In the genomic region with DNA sequence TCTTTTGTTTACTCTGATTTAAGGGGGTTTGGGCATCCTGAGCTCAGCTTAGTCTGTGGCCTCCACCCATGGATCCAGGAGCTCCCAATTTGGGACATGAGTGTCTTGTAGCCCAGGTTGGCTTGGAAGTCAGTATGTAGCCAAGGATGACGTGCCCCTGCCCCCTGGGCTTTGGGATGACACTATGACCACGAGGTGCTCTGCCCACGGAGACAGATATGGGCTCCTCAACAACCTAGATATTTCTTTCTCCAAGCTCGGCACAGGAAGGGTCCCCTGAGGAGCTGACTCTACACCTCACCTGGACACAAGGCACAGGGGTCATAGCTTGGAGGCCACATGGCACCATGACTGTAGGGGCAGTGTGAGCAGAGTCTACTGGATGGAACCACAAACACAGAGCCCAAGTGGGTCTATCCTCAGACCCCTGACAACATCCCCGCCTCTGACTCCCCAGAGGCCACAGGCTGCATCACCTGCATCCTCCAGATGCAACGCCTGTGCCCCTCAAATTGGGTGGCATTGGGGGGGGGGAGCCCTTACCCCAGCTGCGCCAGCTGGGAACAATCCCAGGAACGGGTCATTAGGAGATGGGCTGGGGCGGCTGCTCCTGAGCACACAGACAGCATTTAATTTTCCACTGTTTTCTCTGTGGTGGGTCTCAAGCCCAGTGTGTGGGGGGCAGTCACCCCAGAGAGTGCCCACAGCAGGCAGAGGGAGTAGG, we compare ENCODE assay signal across 11 mouse cellular contexts. TPM values are rescaled to one million over a fixed set of nuclear protein-coding genes. Genes with fewer than 3 reads are reported as not detected.
DNase-seq lines count a peak whose midpoint lies in the region; ATAC-seq and TF ChIP-seq lines count a peak whose summit lies in the region.
"Had no signal": no experiment of that assay in that cellular context is flagged by ENCODE, and none has a peak within 500 bp of the region (broad histone marks: within the 10 kb centered on the region; RNA-seq: fewer than 3 reads in every experiment).

No protein-coding gene starts in this region.

- peaks cover 9% of the 10 kb centered on the region; the same call in 1 of the 2 replicates for H3K4me1 ChIP-seq in kidney, embryonic 15.5 days
- H3K4me1 ChIP-seq in kidney, adult 2 months (ENCODE audit: control insufficient read depth, insufficient read depth, low read length): no peaks in the 10 kb centered on the region
- no peaks in the 10 kb centered on the region for H3K4me1 ChIP-seq in midbrain, embryonic 13.5 days (replicated peaks)
- H3K4me1 ChIP-seq: forebrain, embryonic 15.5 days; liver, embryonic 13.5 days had no signal

- H3K4me3 ChIP-seq in kidney, embryonic 15.5 days (replicated peaks): no peak overlapping the region
- H3K4me3 ChIP-seq in kidney, adult 2 months (ENCODE audit: insufficient read depth, low read depth, low read length): no peak overlapping the region
- no peak overlapping the region for H3K4me3 ChIP-seq in midbrain, embryonic 13.5 days (replicated peaks)
- H3K4me3 ChIP-seq: forebrain, embryonic 15.5 days; liver, embryonic 13.5 days had no signal

- 0 out of 2 replicates have a peak, but pooled peaks have one; percentile 43 for ATAC-seq in kidney, embryonic 15.5 days (replicated peaks; ENCODE audit: low FRiP score)
- no peak for ATAC-seq in midbrain, embryonic 13.5 days
- no peak for ATAC-seq in granulocyte monocyte progenitor cell, adult 5-6 weeks (replicated peaks; ENCODE audit: poor library complexity, severe bottlenecking)

- H3K27ac ChIP-seq in kidney, embryonic 15.5 days: no peak overlapping the region
- H3K27ac ChIP-seq in kidney, adult 2 months (ENCODE audit: insufficient read depth, low read depth, low read length): no peak overlapping the region
- no peak overlapping the region for H3K27ac ChIP-seq in midbrain, embryonic 13.5 days
- H3K27ac ChIP-seq: forebrain, embryonic 15.5 days; liver, embryonic 13.5 days had no signal

- H3K36me3 ChIP-seq in kidney, embryonic 15.5 days: no peaks in the 10 kb centered on the region
- H3K36me3 ChIP-seq in kidney, adult 2 months (ENCODE audit: control insufficient read depth, insufficient read depth, low read length): no peaks in the 10 kb centered on the region
- no peaks in the 10 kb centered on the region for H3K36me3 ChIP-seq in midbrain, embryonic 13.5 days
- H3K36me3 ChIP-seq: forebrain, embryonic 15.5 days; liver, embryonic 13.5 days had no signal

- H3K27me3 ChIP-seq in kidney, embryonic 15.5 days: peaks cover 73% of the 10 kb centered on the region
- H3K27me3 ChIP-seq in kidney, adult 2 months (replicated peaks; ENCODE audit: control insufficient read depth, insufficient read depth, low read length): no peaks in the 10 kb centered on the region
- H3K27me3 ChIP-seq in midbrain, embryonic 13.5 days: peaks cover 56% of the 10 kb centered on the region

- 63% methylated on average over 9 of the region's 9 CpGs for WGBS in kidney, embryonic 15.5 days
- 58% methylated on average over 9 of the region's 9 CpGs for WGBS in kidney, adult 2 months
- WGBS in midbrain, embryonic 13.5 days: 67% methylated on average over 9 of the region's 9 CpGs

- no peak overlapping the region for H3K9ac ChIP-seq in kidney, embryonic 15.5 days
- peak overlapping the region; percentile 14; the same call in 1 of the 2 replicates for H3K9ac ChIP-seq in midbrain, embryonic 13.5 days (replicated peaks)
- H3K9ac ChIP-seq: forebrain, embryonic 15.5 days; liver, embryonic 13.5 days had no signal

- TF ChIP-seq CTCF in kidney, adult 2 months (conservative IDR thresholded peaks at IDR 0.05; ENCODE audit: insufficient read depth, insufficient read length, low read depth, low read length): no peak

- peak; percentile 4 for DNase-seq in gastrocnemius, postnatal 10 days
- DNase-seq in gastrocnemius, adult 8-10 months (ENCODE audit: low spot score in 2 of 2): no peak
- DNase-seq in kidney, adult 2 months: no peak
- DNase-seq in ovary, postnatal 36 days (ENCODE audit: low spot score): peak; percentile 2
- no peak for DNase-seq in ovary, postnatal 10 days (ENCODE audit: low spot score)

- no peak overlapping the region for H3K4me2 ChIP-seq in kidney, embryonic 15.5 days
- no peak overlapping the region for H3K4me2 ChIP-seq in midbrain, embryonic 13.5 days (replicated peaks)
- H3K4me2 ChIP-seq: forebrain, embryonic 15.5 days; liver, embryonic 13.5 days had no signal

- H3K9me3 ChIP-seq in kidney, embryonic 15.5 days (replicated peaks): no peaks in the 10 kb centered on the region
- no peaks in the 10 kb centered on the region for H3K9me3 ChIP-seq in midbrain, embryonic 13.5 days
- H3K9me3 ChIP-seq: forebrain, embryonic 15.5 days; liver, embryonic 13.5 days had no signal

- TF ChIP-seq POLR2A in kidney, adult 2 months (IDR thresholded peaks at IDR 0.05; ENCODE audit: low read depth, low read length): no peak

RNA-seq across cellular contexts. Expression of gene Nfic, which starts 4.6 kb away (rescaled TPM):
- 100 to 1,000 TPM; 329 to 332 TPM for total RNA-seq in gastrocnemius, postnatal 10 days (2021)
- total RNA-seq in gastrocnemius, adult 8-10 months (2022): 100 to 1,000 TPM; 223 to 267 (median 235) TPM
- 67.9 and 84.5 TPM in 2 replicates for polyA plus RNA-seq in kidney, embryonic 15.5 days (2015; fragmentation: Nextera tagmentation; extraction: Ambion mirVana)
- polyA plus RNA-seq in kidney, adult 2 months (2012; rRNA removed): 64.7 and 82.5 TPM in 2 replicates
- 13.1 and 15.2 TPM in 2 replicates for polyA plus RNA-seq in midbrain, embryonic 13.5 days (2015; fragmentation: Nextera tagmentation; extraction: Ambion mirVana)
- total RNA-seq in granulocyte monocyte progenitor cell, adult 5-6 weeks (2014; fragmentation: Nextera tagmentation): 39.6 and 41.7 TPM in 2 replicates
- total RNA-seq in granulocyte monocyte progenitor cell, adult 5-6 weeks (2017): 5.3 and 10.5 TPM in 2 replicates

RNA-seq across cellular contexts. Expression of gene Celf5, which starts 31.7 kb away (rescaled TPM):
- total RNA-seq in gastrocnemius, postnatal 10 days (2021): under 1 TPM; 0.38 to 0.99 TPM
- total RNA-seq in gastrocnemius, adult 8-10 months (2022): under 1 TPM in 2 of 4 experiments, not detected in 2; 0.05 to 0.31 TPM
- 0.50 and 0.82 TPM in 2 replicates for polyA plus RNA-seq in kidney, embryonic 15.5 days (2015; fragmentation: Nextera tagmentation; extraction: Ambion mirVana)
- polyA plus RNA-seq in kidney, adult 2 months (2012; rRNA removed): 0.18 and 0.27 TPM in 2 replicates
- 75.5 and 79.4 TPM in 2 replicates for polyA plus RNA-seq in midbrain, embryonic 13.5 days (2015; fragmentation: Nextera tagmentation; extraction: Ambion mirVana)
- total RNA-seq in granulocyte monocyte progenitor cell, adult 5-6 weeks (2014; fragmentation: Nextera tagmentation): not detected in 2 replicates
- not detected in 2 replicates for total RNA-seq in granulocyte monocyte progenitor cell, adult 5-6 weeks (2017)
- total RNA-seq: megakaryocyte, adult 5-6 weeks had no signal

RNA-seq across cellular contexts. Expression of gene Ncln, which starts 45.4 kb away (rescaled TPM):
- 10 to 100 TPM; 45.9 to 48.2 TPM for total RNA-seq in gastrocnemius, postnatal 10 days (2021)
- 10 to 100 TPM; 41.6 to 49.3 (median 43.1) TPM for total RNA-seq in gastrocnemius, adult 8-10 months (2022)
- 85.7 and 93.5 TPM in 2 replicates for polyA plus RNA-seq in kidney, embryonic 15.5 days (2015; fragmentation: Nextera tagmentation; extraction: Ambion mirVana)
- polyA plus RNA-seq in kidney, adult 2 months (2012; rRNA removed): 148 and 190 TPM in 2 replicates
- 57.1 and 58.2 TPM in 2 replicates for polyA plus RNA-seq in midbrain, embryonic 13.5 days (2015; fragmentation: Nextera tagmentation; extraction: Ambion mirVana)
- 124 and 140 TPM in 2 replicates for total RNA-seq in granulocyte monocyte progenitor cell, adult 5-6 weeks (2014; fragmentation: Nextera tagmentation)
- 83.1 and 128 TPM in 2 replicates for total RNA-seq in granulocyte monocyte progenitor cell, adult 5-6 weeks (2017)

RNA-seq across cellular contexts. Expression of gene S1pr4, which starts 49.1 kb away (rescaled TPM):
- total RNA-seq in gastrocnemius, postnatal 10 days (2021): under 1 TPM; 0.56 to 0.61 TPM
- 1 to 10 TPM in 1 of 4 experiments, under 1 TPM in 3; 0.27 to 1.0 (median 0.59) TPM for total RNA-seq in gastrocnemius, adult 8-10 months (2022)
- 1.2 and 1.4 TPM in 2 replicates for polyA plus RNA-seq in kidney, embryonic 15.5 days (2015; fragmentation: Nextera tagmentation; extraction: Ambion mirVana)
- polyA plus RNA-seq in kidney, adult 2 months (2012; rRNA removed): 2.3 and 4.9 TPM in 2 replicates
- polyA plus RNA-seq in midbrain, embryonic 13.5 days (2015; fragmentation: Nextera tagmentation; extraction: Ambion mirVana): 0.64 and 0.77 TPM in 2 replicates
- 7.8 and 10.5 TPM in 2 replicates for total RNA-seq in granulocyte monocyte progenitor cell, adult 5-6 weeks (2014; fragmentation: Nextera tagmentation)
- total RNA-seq in granulocyte monocyte progenitor cell, adult 5-6 weeks (2017): 7.0 and 9.2 TPM in 2 replicates

RNA-seq across cellular contexts. Expression of gene Smim24, which starts 58.0 kb away (rescaled TPM):
- total RNA-seq in gastrocnemius, postnatal 10 days (2021): under 1 TPM in 1 of 2 experiments, not detected in 1; 0.65 TPM
- total RNA-seq in gastrocnemius, adult 8-10 months (2022): not detected
- 26.0 and 29.4 TPM in 2 replicates for polyA plus RNA-seq in kidney, embryonic 15.5 days (2015; fragmentation: Nextera tagmentation; extraction: Ambion mirVana)
- polyA plus RNA-seq in kidney, adult 2 months (2012; rRNA removed): 693 and 694 TPM in 2 replicates
- polyA plus RNA-seq in midbrain, embryonic 13.5 days (2015; fragmentation: Nextera tagmentation; extraction: Ambion mirVana): 1.4 and 1.9 TPM in 2 replicates
- 37.5 and 43.6 TPM in 2 replicates for total RNA-seq in granulocyte monocyte progenitor cell, adult 5-6 weeks (2014; fragmentation: Nextera tagmentation)
- 11.5 and 13.3 TPM in 2 replicates for total RNA-seq in granulocyte monocyte progenitor cell, adult 5-6 weeks (2017)

Comparison
In these comparisons a context has a peak if more than half of its experiments do, and no peak if none do; other contexts are left out.
1. DNase-seq: peak in gastrocnemius, postnatal 10 days (single experiment) and ovary, postnatal 36 days (single experiment); none in gastrocnemius, adult 8-10 months (0 of 2), kidney, adult 2 months (single experiment) and ovary, postnatal 10 days (single experiment).
2. RNA of gene Nfic, which starts 4.6 kb away (total RNA-seq): 329 to 332 TPM in gastrocnemius, postnatal 10 days and 223 to 267 TPM in gastrocnemius, adult 8-10 months; 5.3 to 41.7 TPM in granulocyte monocyte progenitor cell, adult 5-6 weeks; every median in the first group is over 4 times any median in the second.